Mouse (Mus musculus) spleen, postnatal 14 days (tissue): Measurements from ENCODE around the gene N4bp2.
A peak's percentile ranks its signal among the peaks of the same experiment; 100 is the strongest.

Source experiments
- DNase-seq, 2 experiments: peaks; one replicate each; pipeline ENCODE4 v3.0.0; 2021 to 2022; ENCODE audit warnings: low spot score in 2 of 2

Gene N4bp2

DNA sequence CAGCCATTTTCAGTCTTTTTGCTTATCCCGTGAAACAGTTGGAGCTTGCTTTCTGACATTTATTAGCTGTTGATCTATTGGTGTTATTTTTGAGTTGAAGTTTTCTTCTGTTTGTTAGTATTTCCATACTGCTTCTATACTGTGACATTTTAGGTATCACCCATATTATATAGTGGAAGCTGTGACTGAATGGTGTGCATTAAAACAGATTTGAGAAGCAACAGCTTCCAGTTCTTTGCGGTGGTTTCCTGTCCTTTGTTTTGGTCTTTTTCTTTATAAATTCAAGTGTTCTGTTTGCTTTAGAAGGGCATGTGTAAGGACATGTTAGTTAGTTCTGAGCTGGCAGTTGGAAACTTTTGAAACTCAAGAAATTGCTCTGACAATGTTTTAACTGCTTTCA, 65.7 kb downstream of the N4bp2 start:
- no peak for DNase-seq

DNA sequence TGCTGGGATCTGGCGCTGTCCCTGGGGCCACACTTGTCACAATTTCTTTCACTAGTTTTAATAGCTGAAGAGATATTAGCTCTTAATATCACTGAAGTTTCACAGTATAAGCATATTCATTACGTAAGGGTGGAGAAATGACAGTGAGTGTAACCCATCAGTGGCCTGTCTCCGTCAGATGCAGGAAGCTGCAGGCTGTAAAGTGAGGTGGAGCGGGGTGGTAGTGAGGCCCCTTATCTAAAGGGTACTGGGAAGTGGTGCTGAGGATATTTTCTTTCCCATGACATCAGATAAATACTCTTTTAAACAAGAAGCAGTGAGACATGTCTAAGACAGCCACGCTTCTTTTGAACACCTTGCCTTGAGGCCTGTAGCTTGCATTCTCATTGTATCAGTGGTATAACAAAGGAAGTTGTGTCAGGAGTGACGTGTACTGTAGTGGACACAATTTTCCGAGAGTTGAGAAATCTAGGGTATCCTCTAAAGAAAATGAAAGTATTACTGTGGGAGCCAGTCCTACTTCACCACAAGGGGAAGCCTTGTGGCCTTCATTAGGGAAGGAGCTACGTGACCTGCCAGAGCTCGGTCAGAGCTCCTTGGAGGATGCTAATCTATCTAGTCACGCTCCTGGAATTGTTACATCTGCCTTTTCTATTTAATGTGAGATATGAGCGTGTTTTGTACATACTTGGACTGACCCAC, 68.7 kb downstream of the N4bp2 start:
- no peak for DNase-seq

DNA sequence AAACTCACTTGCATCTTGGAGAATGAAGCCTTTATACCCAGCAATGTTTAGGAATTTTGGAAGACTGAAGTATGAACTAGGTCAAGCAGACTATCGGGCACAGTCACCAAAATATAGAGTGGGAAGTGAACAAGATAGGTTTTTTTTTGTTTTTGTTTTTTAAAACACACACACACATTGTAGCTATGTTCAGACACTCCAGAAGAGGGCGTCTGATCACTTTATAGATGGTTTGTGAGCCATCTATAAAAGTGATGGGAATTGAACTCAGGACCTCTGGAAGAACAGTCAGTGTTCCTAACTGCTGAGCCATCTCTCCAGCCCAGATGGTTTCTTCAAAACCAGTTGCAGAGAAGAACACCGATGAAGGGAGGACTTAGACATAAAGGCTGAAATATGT, 69.8 kb downstream of the N4bp2 start:
- DNase-seq, result no peak

DNA sequence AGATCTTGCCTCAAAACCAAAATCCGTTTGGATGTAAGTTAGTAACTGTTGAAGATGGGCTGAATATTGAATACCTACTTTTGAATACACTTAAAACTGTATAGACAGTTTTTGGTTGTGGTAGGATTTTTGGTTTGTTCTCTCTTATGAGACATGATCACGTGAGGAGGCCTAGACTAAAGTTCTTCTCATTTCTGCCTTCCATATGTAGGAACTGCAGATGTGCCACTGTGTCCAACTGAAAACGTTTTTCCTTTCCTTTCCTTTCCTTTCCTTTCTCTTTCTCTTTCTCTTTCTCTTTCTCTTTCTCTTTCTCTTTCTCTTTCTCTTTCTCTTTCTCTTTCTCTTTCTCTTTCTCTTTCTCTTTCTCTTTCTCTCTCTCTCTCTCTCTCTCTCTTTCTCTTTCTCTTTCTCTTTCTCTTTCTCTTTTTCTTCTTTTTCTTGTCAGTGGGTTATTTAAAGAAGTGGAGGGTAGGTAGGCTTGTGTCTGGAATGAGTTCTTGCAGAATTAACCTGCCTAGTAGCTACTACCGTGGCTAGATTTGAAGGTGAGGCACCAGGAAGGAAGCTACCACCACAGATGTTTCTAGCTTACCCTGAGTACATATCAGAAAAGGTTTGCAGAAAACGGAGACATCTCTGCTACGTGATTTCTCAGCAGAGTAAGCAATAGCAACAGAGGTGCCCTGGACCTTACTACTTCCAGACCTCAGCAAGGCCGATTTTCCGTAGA, 70.6 kb downstream of the N4bp2 start:
- no peak for DNase-seq

DNA sequence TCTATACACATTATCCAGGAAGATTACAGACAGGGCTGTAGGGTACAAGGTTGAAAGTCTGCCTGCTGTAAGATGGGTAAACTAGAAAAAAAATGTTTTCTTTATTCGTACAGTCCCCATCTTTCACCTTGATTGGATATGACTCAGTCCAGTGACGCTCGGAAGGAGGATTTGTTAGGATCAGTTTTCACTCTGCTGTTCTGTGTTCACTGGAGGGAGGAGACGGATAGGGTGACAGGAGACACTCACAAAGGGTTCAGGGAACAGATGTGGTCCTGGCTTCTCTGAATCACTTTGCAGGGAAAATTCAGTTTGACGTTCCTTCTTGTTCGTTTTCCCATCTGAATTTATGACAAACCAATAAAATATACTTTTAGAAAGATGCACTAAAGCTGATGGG, 74.7 kb downstream of the N4bp2 start:
- no peak for DNase-seq

DNA sequence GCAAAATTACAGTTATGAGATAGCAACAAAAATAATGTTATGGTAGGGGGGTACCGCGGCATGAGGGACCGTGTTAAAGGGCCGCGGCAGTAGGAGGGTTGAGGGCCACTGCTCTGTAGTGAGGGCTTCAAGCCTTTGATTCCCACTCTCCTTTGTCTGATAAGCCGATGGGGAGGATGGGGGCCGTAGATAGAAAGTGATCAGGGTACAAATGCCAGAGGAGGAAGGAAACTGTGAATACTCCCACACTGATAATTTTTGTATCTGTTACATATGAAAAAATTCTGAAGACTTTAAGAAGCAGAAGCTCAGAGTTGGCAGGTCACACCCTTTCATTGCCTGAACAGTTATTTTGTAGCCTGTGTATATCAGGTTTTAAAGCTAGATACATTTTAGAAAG, 79.6 kb downstream of the N4bp2 start:
- no peak for DNase-seq

DNA sequence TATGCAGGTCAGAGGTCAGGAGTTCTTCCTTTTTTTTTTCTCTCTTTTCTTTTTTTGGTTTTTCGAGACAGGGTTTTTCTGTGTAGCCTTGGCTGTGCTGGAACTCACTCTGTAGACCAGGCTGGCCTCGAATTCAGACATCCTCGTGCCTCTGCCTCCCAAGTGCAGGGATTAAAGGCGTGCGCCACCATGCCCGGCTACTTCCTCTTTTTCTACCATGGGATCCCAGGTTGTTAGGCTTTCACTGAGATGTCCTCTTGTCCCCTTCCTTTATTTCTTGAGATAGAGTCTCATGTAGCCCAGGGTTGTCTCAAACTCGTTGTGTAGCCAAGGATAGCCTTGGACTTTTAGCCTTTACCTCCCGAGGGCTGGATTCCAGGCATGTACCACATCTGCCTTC, 83.2 kb downstream of the N4bp2 start:
- no peak for DNase-seq

DNA sequence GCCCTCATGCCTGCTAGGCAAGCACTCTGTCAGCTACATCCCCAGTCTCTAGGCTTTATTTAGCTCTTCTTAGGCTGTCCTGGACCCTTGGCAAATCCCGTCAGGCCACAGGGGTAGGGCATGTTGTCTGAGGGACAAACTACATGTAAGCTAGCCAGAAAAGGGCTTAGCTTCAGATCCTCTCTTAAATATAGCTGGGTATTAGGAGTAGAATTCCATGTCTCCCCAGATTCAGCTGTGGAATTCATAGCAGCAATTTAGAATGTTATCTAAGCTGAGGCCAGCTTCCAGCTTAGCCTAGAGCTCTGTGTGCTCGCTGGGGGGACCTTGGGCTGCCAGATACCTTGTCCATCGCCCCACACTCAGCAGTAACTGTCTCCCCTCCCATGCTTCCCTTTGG, 83.6 kb downstream of the N4bp2 start:
- no peak for DNase-seq

DNA sequence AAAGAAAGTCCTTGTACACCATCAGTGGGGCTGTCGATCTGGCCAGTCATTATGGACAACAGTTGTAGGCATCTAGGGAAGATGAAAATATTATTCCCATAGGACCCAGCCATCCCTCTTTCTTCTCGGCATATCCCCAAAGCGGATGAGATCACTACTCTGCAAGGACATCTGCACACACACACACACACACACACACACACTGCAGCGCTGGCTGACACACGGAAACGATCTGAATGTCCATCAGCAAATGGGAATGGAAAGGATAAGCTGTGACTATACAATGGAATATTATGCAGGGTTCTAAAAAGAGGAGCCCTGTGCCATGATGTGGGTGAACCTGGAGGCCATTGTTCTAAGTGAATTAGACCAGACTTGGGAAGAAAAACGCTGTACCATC, 84.3 kb downstream of the N4bp2 start:
- no peak for DNase-seq

DNA sequence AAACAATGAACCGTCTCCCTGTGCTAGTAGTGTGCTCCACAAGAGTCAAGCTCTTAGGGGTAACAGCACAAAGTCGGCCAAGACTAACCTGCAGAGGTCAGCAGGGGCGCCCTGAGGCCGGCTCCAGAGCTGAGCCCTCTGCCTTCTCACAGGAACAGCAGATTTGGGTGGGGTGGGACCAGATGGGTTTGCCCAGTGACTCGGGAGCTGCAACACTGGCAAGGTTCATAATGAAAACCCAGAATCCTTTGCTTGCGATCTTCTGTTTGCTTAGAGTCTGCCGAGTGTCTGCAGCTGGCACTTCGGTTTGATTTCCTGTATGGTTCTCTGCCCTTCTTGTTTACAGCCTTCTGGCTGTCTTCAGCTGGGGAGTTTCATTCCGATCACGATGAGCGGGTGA, 87.4 kb downstream of the N4bp2 start:
- DNase-seq, result peak in 1 of 2 experiments; percentile 31

DNA sequence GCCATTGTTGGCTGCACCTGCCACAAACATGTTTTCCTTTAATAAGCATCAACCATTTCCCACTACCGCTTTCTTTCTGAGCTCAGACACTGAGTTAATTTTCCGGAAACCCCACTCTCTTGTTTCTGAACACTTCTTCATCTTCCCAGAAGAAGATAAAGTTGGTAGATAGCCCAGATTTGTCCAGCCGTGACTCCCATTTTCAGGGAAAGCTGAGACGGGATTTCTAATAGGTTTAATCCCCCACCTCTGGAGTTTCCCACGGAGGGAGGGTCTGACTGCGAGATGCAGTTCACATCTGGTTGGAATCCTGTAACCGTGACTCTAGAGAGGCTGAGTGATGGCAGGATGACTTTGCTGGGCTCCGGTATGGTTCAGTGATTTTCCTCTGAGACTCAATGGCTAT, 91.5 kb downstream of the N4bp2 start:
- no peak for DNase-seq

DNA sequence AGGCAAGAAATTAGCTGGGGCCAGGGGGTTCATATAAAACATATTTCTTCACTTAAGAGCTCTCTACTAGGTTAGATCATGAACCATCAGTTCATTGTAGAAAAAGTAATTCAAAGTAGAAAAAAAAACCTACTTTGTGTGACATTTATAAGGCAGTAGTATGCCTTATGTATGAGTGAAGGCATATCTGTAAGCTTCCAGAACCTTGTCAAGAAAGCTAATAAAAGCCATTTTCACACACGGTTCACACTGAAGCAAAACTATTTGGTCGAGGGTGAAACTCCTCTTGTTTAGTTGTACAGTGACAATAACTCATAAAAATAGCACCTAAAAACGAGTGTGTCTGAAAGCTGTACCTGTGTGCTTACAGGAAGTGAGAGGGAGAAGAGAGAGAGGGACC, 92.2 kb downstream of the N4bp2 start:
- no peak for DNase-seq

DNA sequence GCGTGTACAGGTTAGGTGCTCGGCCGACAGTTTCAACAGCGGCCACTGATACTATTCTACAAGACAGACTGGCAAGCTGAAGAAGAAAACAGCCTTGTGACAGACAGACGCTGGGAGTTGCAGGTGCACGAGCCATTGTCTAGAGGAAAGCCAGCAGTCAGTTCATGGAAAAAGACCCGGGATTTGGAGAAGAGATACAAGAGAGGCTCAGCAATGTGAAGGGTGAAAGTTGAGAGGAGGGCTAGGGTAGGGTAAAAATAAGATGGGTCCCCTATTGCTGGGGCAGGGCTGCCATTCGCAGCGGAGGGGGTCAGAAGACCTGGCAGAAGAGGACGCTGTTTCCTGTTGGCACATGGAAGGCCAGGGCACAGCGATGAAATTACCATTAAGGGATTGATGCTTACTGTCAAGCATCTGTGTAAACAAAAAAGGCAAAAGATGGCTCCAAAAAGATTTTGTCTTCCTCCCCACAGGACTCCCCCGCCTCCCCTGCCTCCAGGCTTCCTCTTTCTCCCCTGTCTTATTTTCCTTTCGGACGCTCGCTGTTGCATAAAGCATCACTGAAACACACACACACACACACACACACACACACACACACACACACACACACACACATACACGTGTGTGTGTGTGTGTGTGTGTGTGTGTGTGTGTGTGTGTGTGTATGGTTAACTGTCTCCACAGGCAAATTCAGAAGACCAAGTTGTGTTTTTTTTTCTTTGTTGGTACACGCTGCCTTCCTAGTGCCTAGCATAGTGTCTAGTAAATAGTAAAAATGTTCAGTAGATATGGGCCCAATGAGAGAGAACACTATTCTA, 93.5 kb downstream of the N4bp2 start:
- no peak for DNase-seq

DNA sequence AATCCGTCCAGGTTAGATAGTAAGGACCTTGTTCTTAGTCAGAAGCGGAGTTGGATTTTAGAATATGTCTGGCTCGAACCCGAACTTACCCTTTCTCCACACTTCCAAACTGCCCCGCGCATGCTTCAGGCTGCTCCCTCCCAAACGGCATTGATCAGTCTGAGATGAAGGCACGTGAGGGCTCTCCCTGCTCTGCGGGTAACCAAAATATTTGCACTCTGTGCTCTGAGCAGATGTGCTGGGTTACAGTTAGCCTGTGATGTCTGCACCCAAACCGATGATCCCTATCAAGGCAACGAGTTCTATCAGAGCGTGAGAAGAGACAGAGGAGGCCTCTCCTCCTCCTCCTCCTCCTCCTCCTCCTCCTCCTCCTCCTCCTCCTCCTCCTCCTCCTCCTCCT, 94.6 kb downstream of the N4bp2 start:
- DNase-seq, result no peak

DNA sequence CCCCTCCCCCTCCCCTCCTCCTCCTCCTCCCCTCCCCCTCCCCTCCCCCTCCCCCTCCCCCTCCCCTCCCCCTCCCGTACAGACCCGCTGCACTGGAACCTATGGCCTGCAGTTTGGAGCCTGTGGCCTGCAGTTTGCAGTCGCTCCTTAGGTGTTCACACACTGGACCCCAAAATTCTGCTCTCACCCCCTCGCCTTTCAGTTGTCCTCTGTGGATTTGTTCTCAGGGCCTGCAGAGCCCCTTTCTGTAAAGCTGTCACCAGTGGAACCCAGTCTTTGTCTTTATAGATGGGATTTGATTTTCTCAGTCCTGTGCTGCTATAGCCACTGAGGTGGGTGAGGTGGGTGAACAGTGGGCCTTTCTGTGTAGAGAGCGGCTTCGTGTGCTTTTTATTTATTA, 95.0 kb downstream of the N4bp2 start:
- no peak for DNase-seq

DNA sequence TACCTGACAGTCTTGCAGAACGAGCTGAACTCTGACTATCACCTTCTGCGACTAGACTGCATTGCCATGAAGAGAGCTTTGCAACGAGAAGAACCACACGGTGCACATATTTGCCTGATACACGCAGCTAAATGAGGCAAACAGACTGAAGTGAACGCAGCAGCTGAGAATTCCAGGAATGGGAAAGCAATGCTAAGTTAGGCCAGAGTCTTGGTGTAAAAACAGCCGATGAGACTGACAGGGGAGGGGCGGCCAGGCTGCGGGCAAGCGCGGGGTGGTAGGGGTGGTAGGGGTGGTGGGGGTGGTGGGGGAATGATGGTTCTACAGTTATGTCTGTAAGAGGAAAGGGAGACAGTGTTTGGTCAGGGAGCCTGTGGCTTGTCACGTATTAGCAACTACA, 95.6 kb downstream of the N4bp2 start:
- DNase-seq, result no peak

DNA sequence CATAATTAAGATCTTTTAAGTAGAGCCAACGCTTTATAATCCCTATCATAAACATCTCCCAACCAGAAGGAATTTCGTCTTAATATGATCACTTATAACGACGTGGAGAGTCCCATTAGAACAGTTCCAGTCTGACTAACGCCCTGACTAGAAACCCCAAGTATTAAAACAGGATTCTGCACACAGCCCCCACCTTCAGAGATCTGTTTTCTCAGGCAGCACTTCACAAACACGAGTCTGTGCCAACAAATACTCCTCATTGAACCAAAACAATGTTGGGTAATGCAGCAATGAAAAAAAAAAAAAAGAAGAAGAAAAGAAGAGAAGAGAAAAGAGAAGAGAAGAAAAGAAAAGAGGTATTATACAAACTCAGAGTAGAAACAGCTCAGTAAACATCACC, 96.1 kb downstream of the N4bp2 start:
- no peak for DNase-seq

DNA sequence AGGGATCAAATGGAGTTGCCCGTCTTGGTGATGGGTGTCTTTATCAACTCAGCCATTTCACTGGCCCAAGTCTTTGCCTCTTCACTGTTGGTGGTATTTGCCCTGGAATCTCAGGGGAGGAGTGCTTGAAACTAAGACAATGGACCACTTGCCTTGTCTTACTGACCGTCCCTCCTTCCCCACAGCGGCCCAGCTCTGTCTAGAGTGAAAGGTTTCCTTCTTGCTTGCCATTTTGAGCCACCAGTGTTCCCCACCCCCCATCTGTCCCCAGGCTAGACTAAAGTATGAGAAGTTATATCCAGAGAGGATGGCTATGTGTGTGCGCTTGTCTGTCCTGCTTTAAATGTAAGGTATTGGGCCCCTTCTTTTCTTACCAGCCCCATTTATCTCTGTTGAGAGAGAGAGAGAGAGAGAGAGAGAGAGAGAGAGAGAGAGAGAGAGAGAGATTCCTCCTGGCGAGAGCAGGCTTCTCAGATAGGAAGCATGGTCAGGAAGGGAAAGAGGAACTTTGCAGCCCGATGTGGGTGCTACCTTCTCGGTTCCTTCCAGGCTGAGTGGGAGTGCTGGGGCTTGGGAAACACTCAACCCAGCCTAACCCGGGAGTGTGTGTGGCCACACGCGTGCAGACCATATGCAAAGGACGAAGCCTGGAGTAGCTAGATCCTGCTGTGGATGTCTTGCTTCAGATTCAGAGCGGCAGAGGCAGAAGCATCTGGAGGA, 97.1 kb downstream of the N4bp2 start:
- DNase-seq, result no peak

DNA sequence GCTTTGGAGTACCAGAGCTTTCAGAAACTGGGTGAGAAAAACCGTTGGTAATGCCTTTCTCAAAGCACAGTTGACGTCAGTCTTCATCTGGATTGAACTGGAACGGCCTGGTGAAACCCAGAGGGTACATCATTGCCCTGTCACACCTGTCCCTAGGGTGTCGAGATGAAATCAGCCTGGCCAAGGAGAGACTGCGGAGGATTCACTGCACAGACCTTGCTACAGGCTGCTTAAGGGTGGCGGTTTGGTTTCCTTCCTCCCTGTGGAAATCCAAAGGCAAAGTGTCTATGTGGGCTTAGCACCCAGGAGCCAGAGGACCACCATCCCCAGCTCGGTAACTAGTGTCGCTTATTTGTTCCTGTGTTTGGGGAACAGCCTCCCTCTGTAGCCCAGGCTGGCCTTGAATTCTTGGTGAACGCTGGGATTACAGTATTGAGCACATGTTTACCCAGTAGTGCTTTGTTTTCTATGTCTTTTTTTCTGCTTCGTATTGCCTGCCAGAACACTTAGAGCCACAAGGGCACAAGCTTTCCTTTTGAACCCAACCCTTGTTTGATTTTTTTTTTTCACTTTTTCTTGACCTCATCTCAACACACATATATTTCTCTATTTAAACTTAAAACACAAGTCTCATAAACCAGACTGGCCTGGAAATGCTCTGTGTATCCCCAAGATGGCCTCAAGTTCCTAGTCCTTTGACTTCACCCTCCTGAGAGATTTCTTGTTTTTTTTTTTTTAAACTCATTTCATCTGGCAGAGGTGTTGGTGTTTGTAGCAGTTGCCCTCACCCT, 98.0 kb downstream of the N4bp2 start, which contains the start of gene Rhoh:
TSS of gene Rhoh (plus strand) at position 60 of the 791 bp plus-strand sequence.
- DNase-seq, result no peak

DNA sequence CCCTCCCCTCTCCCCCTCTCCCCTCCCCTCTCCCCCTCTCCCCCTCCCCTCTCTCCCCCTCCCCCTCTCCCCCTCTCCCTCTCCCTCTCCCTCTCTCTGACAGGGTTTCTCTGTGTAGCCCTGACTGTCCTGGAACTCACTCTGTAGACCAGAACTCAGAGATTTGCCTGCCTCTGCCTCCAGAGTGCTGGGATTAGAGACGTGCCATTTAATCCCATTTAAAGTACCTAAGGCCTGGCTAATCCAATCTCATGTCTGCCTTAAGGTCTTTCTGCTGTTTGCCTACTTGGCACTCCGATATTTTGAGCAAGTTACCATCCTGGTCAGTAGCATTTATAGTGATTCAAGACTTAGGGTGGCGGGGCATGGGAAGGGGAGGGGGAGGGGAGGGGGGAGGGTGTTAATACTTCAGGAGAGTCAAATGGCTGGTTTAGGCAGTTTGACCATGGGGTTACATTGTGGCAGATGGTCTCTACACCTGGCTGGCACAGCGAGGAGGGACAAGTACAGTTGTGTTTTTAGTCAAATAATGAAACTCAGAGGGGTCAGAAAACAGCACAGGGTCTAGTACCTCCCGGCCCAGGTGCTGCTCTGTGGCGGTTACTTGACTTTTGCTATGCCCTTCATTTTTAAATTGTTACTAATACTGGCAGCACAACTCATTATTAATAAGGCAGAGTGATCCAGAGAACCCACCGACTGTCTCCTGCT, 99.1 kb downstream of the N4bp2 start:
- no peak for DNase-seq

DNA sequence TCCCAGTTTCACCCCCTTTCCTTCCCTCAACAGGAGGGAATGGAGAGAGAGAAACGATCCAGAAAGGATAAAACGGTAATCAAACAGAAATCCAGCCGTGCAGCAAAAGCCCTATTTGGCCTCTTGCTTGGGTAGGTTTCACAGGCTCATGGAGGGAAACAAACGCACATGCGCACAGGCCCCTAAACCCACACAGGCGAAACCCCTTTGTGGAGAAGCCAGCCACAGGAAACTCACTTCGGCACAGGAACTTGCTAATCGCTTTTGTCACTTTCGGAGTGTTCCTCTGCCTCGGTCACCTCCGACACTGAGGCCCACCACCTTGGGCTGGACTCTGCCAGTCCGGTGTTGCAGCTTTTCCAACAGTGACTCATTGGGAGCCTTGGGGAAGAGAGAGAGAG, 100.0 kb downstream of the N4bp2 start:
- DNase-seq, result peak; percentile 67 to 69
